Mouse (Mus musculus) embryonic facial prominence, embryonic 10.5 days (tissue): ENCODE measurements at regions not wholly inside any gene's neighbourhood (a gene's known extent, or its start where the extent isn't known, plus 50 kb on each side); places are given as distances from the start of the nearest gene placed in this dataset.

Experiments used
- DNase-seq: peaks from one replicate; pipeline ENCODE4 v3.0.0-alpha.2; 2017; ENCODE audit warnings: low spot score
- H3K27ac ChIP-seq: fragments of 300-500 bp; sonication (generic); replicated peaks from 2 replicates; pipeline ENCODE4 v1.5.1; 2016; ENCODE audit warnings: mild to moderate bottlenecking
- H3K27me3 ChIP-seq: fragments of 300-500 bp; sonication (generic); replicated peaks from 2 replicates; pipeline ENCODE4 v1.6.1; 2016; ENCODE audit warnings: low read depth, mild to moderate bottlenecking; ENCODE audit not compliant: poor library complexity, severe bottlenecking
- H3K36me3 ChIP-seq: fragments of 300-500 bp; sonication (generic); replicated peaks from 2 replicates; pipeline ENCODE4 v1.6.1; 2016; ENCODE audit warnings: mild to moderate bottlenecking, moderate library complexity
- H3K4me1 ChIP-seq: fragments of 300-500 bp; sonication (generic); 2 replicates; pipeline ENCODE4 v1.6.1; 2016
- H3K4me3 ChIP-seq: fragments of 300-500 bp; sonication (generic); 2 replicates; pipeline ENCODE4 v1.5.1; 2016; ENCODE audit warnings: mild to moderate bottlenecking, moderate library complexity
- H3K9me3 ChIP-seq: fragments of 300-500 bp; sonication (generic); 2 replicates; pipeline ENCODE4 v1.6.1; 2016; ENCODE audit warnings: mild to moderate bottlenecking
- WGBS: fragments of 180-500 bp; shearing (Covaris S2); methylation state at CpG from one replicate; pipeline ENCODE4 v1.1.7; 2016; 5-methylcytosine and 5-hydroxymethylcytosine counted together

GRCm38 (mm10) chr14:113566885-113567284, 252.5 kb downstream of the Tpm3-rs7 start:
- H3K4me1 ChIP-seq: no peaks in the 10 kb centered on the region
- no peaks in the 10 kb centered on the region for H3K9me3 ChIP-seq
- DNase-seq: no peak
- WGBS: 90% methylated on average over 1 of the region's 1 CpGs
- no peaks in the 10 kb centered on the region for H3K27me3 ChIP-seq
- no peak overlapping the region for H3K4me3 ChIP-seq
- H3K27ac ChIP-seq: no peak overlapping the region
- no peaks in the 10 kb centered on the region for H3K36me3 ChIP-seq

- no peaks in the 10 kb centered on the region for H3K27me3 ChIP-seq
- 69% methylated on average over 5 of the region's 5 CpGs for WGBS
- no peak overlapping the region for H3K4me3 ChIP-seq
- H3K4me1 ChIP-seq: no peaks in the 10 kb centered on the region
- DNase-seq: peak; percentile 30
- no peaks in the 10 kb centered on the region for H3K9me3 ChIP-seq
- no peaks in the 10 kb centered on the region for H3K36me3 ChIP-seq
- no peak overlapping the region for H3K27ac ChIP-seq
Measured at GRCm38 (mm10) chr14:113590811-113591210, 276.4 kb downstream of the Tpm3-rs7 start.

GRCm38 (mm10) chr14:113627115-113627514, 312.7 kb downstream of the Tpm3-rs7 start:
- Histone ChIP-seq H3K27ac (no peak overlapping the region), H3K4me1 (no peaks in the 10 kb centered on the region), H3K9me3 (no peaks in the 10 kb centered on the region), H3K36me3 (no peaks in the 10 kb centered on the region), H3K27me3 (no peaks in the 10 kb centered on the region), H3K4me3 (no peak overlapping the region)
- no peak for DNase-seq
- 69% methylated on average over 2 of the region's 2 CpGs for WGBS

GRCm38 (mm10) chr14:113651296-113651695, 336.9 kb downstream of the Tpm3-rs7 start:
- H3K4me3 ChIP-seq: no peak overlapping the region
- H3K9me3 ChIP-seq: no peaks in the 10 kb centered on the region
- H3K4me1 ChIP-seq: no peaks in the 10 kb centered on the region
- 76% methylated on average over 5 of the region's 5 CpGs for WGBS
- H3K27me3 ChIP-seq: no peaks in the 10 kb centered on the region
- DNase-seq: no peak
- H3K27ac ChIP-seq: no peak overlapping the region
- no peaks in the 10 kb centered on the region for H3K36me3 ChIP-seq

- Histone ChIP-seq H3K4me3 (no peak overlapping the region), H3K27me3 (no peaks in the 10 kb centered on the region), H3K9me3 (no peaks in the 10 kb centered on the region), H3K36me3 (no peaks in the 10 kb centered on the region), H3K27ac (no peak overlapping the region), H3K4me1 (no peaks in the 10 kb centered on the region)
- 43% methylated on average over 1 of the region's 1 CpGs for WGBS
- DNase-seq: no peak
Measured at GRCm38 (mm10) chr14:113656864-113657263, 342.5 kb downstream of the Tpm3-rs7 start.

GRCm38 (mm10) chr14:113668660-113669059, 354.3 kb downstream of the Tpm3-rs7 start:
- Histone ChIP-seq H3K4me1 (no peaks in the 10 kb centered on the region), H3K27me3 (no peaks in the 10 kb centered on the region), H3K27ac (no peak overlapping the region), H3K36me3 (no peaks in the 10 kb centered on the region), H3K4me3 (no peak overlapping the region), H3K9me3 (no peaks in the 10 kb centered on the region)
- DNase-seq: no peak
- 61% methylated on average over 1 of the region's 1 CpGs for WGBS

GRCm38 (mm10) chr14:113669386-113669785, 355.0 kb downstream of the Tpm3-rs7 start:
- Histone ChIP-seq H3K4me1 (no peaks in the 10 kb centered on the region), H3K27ac (no peak overlapping the region), H3K36me3 (no peaks in the 10 kb centered on the region), H3K9me3 (no peaks in the 10 kb centered on the region), H3K4me3 (no peak overlapping the region), H3K27me3 (no peaks in the 10 kb centered on the region)
- 74% methylated on average over 2 of the region's 2 CpGs for WGBS
- no peak for DNase-seq

- no peaks in the 10 kb centered on the region for H3K9me3 ChIP-seq
- H3K27me3 ChIP-seq: no peaks in the 10 kb centered on the region
- WGBS: 81% methylated on average over 2 of the region's 2 CpGs
- no peak overlapping the region for H3K27ac ChIP-seq
- no peaks in the 10 kb centered on the region for H3K4me1 ChIP-seq
- H3K36me3 ChIP-seq: no peaks in the 10 kb centered on the region
- DNase-seq: no peak
- H3K4me3 ChIP-seq: no peak overlapping the region
Measured at GRCm38 (mm10) chr14:113710953-113711352, 396.5 kb downstream of the Tpm3-rs7 start.
